Mouse (Mus musculus): ENCODE measurements around the gene Doc2a. TPM values are rescaled to one million over a fixed set of nuclear protein-coding genes. Genes with fewer than 3 reads are reported as not detected.

Doc2a gene
- not detected for polyA plus RNA-seq (2014; fragmentation: Illumina TruSeq; extraction: RNeasy Lipid Tissue Mini Kit (QIAGEN cat#74804); ENCODE audit: low read depth, low replicate concordance)

GRCm38 (mm10) chr7:126847116-126847420 lies at the start of gene Doc2a:
TSS of gene Doc2a (plus strand) at chr7:126847416.

GRCm38 (mm10) chr7:126831539-126831938 lies 15.7 kb upstream of the Doc2a start, which contains the start of gene 4930451I11Rik:
TSS of gene 4930451I11Rik (minus strand) at chr7:126831639.

GRCm38 (mm10) chr7:126861429-126862130 lies 14.4 kb downstream of the Doc2a start, which contains the start of gene Hirip3:
TSS of gene Hirip3 (plus strand) at chr7:126861972.

GRCm38 (mm10) chr7:126862147-126862784 lies 15.1 kb downstream of the Doc2a start, which contains the start of gene Ino80e:
TSS of gene Ino80e (minus strand) at chr7:126862377.

GRCm38 (mm10) chr7:126884286-126885164 lies 37.3 kb downstream of the Doc2a start, which contains the start of gene Taok2:
TSS of gene Taok2 (minus strand) at chr7:126884703.

Other genes starting within 250 kb of the Doc2a start
- gene Nupr1, start 216.6 kb upstream of the Doc2a start, polyA plus RNA-seq (2014; fragmentation: Illumina TruSeq; extraction: RNeasy Lipid Tissue Mini Kit (QIAGEN cat#74804); ENCODE audit: low read depth, low replicate concordance) = 62.1 TPM
- 3.5 TPM for gene Sgf29, start 198.1 kb upstream of the Doc2a start, polyA plus RNA-seq (2014; fragmentation: Illumina TruSeq; extraction: RNeasy Lipid Tissue Mini Kit (QIAGEN cat#74804); ENCODE audit: low read depth, low replicate concordance)
- 841 TPM for gene Sult1a1, start 171.0 kb upstream of the Doc2a start, polyA plus RNA-seq (2014; fragmentation: Illumina TruSeq; extraction: RNeasy Lipid Tissue Mini Kit (QIAGEN cat#74804); ENCODE audit: low read depth, low replicate concordance)
- 0.41 TPM for gene Bola2, start 152.0 kb upstream of the Doc2a start, polyA plus RNA-seq (2014; fragmentation: Illumina TruSeq; extraction: RNeasy Lipid Tissue Mini Kit (QIAGEN cat#74804); ENCODE audit: low read depth, low replicate concordance)
- 3.5 TPM for gene Slx1b, start 151.6 kb upstream of the Doc2a start, polyA plus RNA-seq (2014; fragmentation: Illumina TruSeq; extraction: RNeasy Lipid Tissue Mini Kit (QIAGEN cat#74804); ENCODE audit: low read depth, low replicate concordance)
- 4.6 TPM for gene Coro1a, start 139.6 kb upstream of the Doc2a start, polyA plus RNA-seq (2014; fragmentation: Illumina TruSeq; extraction: RNeasy Lipid Tissue Mini Kit (QIAGEN cat#74804); ENCODE audit: low read depth, low replicate concordance)
- 43.9 TPM for gene Mapk3, start 87.8 kb upstream of the Doc2a start, polyA plus RNA-seq (2014; fragmentation: Illumina TruSeq; extraction: RNeasy Lipid Tissue Mini Kit (QIAGEN cat#74804); ENCODE audit: low read depth, low replicate concordance)
- gene Gdpd3, start 81.1 kb upstream of the Doc2a start, polyA plus RNA-seq (2014; fragmentation: Illumina TruSeq; extraction: RNeasy Lipid Tissue Mini Kit (QIAGEN cat#74804); ENCODE audit: low read depth, low replicate concordance) = 3.2 TPM
- gene Ypel3, start 70.5 kb upstream of the Doc2a start, polyA plus RNA-seq (2014; fragmentation: Illumina TruSeq; extraction: RNeasy Lipid Tissue Mini Kit (QIAGEN cat#74804); ENCODE audit: low read depth, low replicate concordance) = 17.7 TPM
- gene Tbx6, start 65.9 kb upstream of the Doc2a start, polyA plus RNA-seq (2014; fragmentation: Illumina TruSeq; extraction: RNeasy Lipid Tissue Mini Kit (QIAGEN cat#74804); ENCODE audit: low read depth, low replicate concordance) = not detected
- gene Ppp4c, start 54.9 kb upstream of the Doc2a start, polyA plus RNA-seq (2014; fragmentation: Illumina TruSeq; extraction: RNeasy Lipid Tissue Mini Kit (QIAGEN cat#74804); ENCODE audit: low read depth, low replicate concordance) = 47.0 TPM
- gene Fam57b, start 49.7 kb upstream of the Doc2a start, polyA plus RNA-seq (2014; fragmentation: Illumina TruSeq; extraction: RNeasy Lipid Tissue Mini Kit (QIAGEN cat#74804); ENCODE audit: low read depth, low replicate concordance) = not detected
- gene 4930451I11Rik, start 15.8 kb upstream of the Doc2a start, polyA plus RNA-seq (2014; fragmentation: Illumina TruSeq; extraction: RNeasy Lipid Tissue Mini Kit (QIAGEN cat#74804); ENCODE audit: low read depth, low replicate concordance) = not detected
- gene Hirip3, start 14.6 kb downstream of the Doc2a start, polyA plus RNA-seq (2014; fragmentation: Illumina TruSeq; extraction: RNeasy Lipid Tissue Mini Kit (QIAGEN cat#74804); ENCODE audit: low read depth, low replicate concordance) = 11.7 TPM
- gene Ino80e, start 15.0 kb downstream of the Doc2a start, polyA plus RNA-seq (2014; fragmentation: Illumina TruSeq; extraction: RNeasy Lipid Tissue Mini Kit (QIAGEN cat#74804); ENCODE audit: low read depth, low replicate concordance) = 17.4 TPM
- gene Taok2, start 37.3 kb downstream of the Doc2a start, polyA plus RNA-seq (2014; fragmentation: Illumina TruSeq; extraction: RNeasy Lipid Tissue Mini Kit (QIAGEN cat#74804); ENCODE audit: low read depth, low replicate concordance) = 10.1 TPM
- gene Tmem219, start 75.5 kb downstream of the Doc2a start, polyA plus RNA-seq (2014; fragmentation: Illumina TruSeq; extraction: RNeasy Lipid Tissue Mini Kit (QIAGEN cat#74804); ENCODE audit: low read depth, low replicate concordance) = 12.7 TPM
- 6.1 TPM for gene Kctd13, start 81.5 kb downstream of the Doc2a start, polyA plus RNA-seq (2014; fragmentation: Illumina TruSeq; extraction: RNeasy Lipid Tissue Mini Kit (QIAGEN cat#74804); ENCODE audit: low read depth, low replicate concordance)
- gene Asphd1, start 102.2 kb downstream of the Doc2a start, polyA plus RNA-seq (2014; fragmentation: Illumina TruSeq; extraction: RNeasy Lipid Tissue Mini Kit (QIAGEN cat#74804); ENCODE audit: low read depth, low replicate concordance) = not detected
- gene Sez6l2, start 103.1 kb downstream of the Doc2a start, polyA plus RNA-seq (2014; fragmentation: Illumina TruSeq; extraction: RNeasy Lipid Tissue Mini Kit (QIAGEN cat#74804); ENCODE audit: low read depth, low replicate concordance) = 2.1 TPM
- gene Cdipt, start 128.5 kb downstream of the Doc2a start, polyA plus RNA-seq (2014; fragmentation: Illumina TruSeq; extraction: RNeasy Lipid Tissue Mini Kit (QIAGEN cat#74804); ENCODE audit: low read depth, low replicate concordance) = 14.6 TPM
- 1.6 TPM for gene Cdiptos, start 128.7 kb downstream of the Doc2a start, polyA plus RNA-seq (2014; fragmentation: Illumina TruSeq; extraction: RNeasy Lipid Tissue Mini Kit (QIAGEN cat#74804); ENCODE audit: low read depth, low replicate concordance)
- gene Mvp, start 167.2 kb downstream of the Doc2a start, polyA plus RNA-seq (2014; fragmentation: Illumina TruSeq; extraction: RNeasy Lipid Tissue Mini Kit (QIAGEN cat#74804); ENCODE audit: low read depth, low replicate concordance) = 2.1 TPM
- not detected for gene Pagr1b, start 169.1 kb downstream of the Doc2a start, polyA plus RNA-seq (2014; fragmentation: Illumina TruSeq; extraction: RNeasy Lipid Tissue Mini Kit (QIAGEN cat#74804); ENCODE audit: low read depth, low replicate concordance)
- gene Pagr1a, start 169.9 kb downstream of the Doc2a start, polyA plus RNA-seq (2014; fragmentation: Illumina TruSeq; extraction: RNeasy Lipid Tissue Mini Kit (QIAGEN cat#74804); ENCODE audit: low read depth, low replicate concordance) = not detected
- 0.69 TPM for gene Gm42742, start 173.7 kb downstream of the Doc2a start, polyA plus RNA-seq (2014; fragmentation: Illumina TruSeq; extraction: RNeasy Lipid Tissue Mini Kit (QIAGEN cat#74804); ENCODE audit: low read depth, low replicate concordance)
- 1.0 TPM for gene Prrt2, start 173.8 kb downstream of the Doc2a start, polyA plus RNA-seq (2014; fragmentation: Illumina TruSeq; extraction: RNeasy Lipid Tissue Mini Kit (QIAGEN cat#74804); ENCODE audit: low read depth, low replicate concordance)
- 19.3 TPM for gene Maz, start 179.6 kb downstream of the Doc2a start, polyA plus RNA-seq (2014; fragmentation: Illumina TruSeq; extraction: RNeasy Lipid Tissue Mini Kit (QIAGEN cat#74804); ENCODE audit: low read depth, low replicate concordance)
- gene Kif22, start 195.1 kb downstream of the Doc2a start, polyA plus RNA-seq (2014; fragmentation: Illumina TruSeq; extraction: RNeasy Lipid Tissue Mini Kit (QIAGEN cat#74804); ENCODE audit: low read depth, low replicate concordance) = 2.2 TPM
- 1,501 TPM for gene Zg16, start 239.9 kb downstream of the Doc2a start, polyA plus RNA-seq (2014; fragmentation: Illumina TruSeq; extraction: RNeasy Lipid Tissue Mini Kit (QIAGEN cat#74804); ENCODE audit: low read depth, low replicate concordance)
- gene AI467606, start 243.9 kb downstream of the Doc2a start, polyA plus RNA-seq (2014; fragmentation: Illumina TruSeq; extraction: RNeasy Lipid Tissue Mini Kit (QIAGEN cat#74804); ENCODE audit: low read depth, low replicate concordance) = 2.7 TPM